Mouse (Mus musculus): ENCODE measurements at regions not wholly inside any gene's neighbourhood (a gene's known extent, or its start where the extent isn't known, plus 50 kb on each side); places are given as distances from the start of the nearest gene placed in this dataset.

DNA sequence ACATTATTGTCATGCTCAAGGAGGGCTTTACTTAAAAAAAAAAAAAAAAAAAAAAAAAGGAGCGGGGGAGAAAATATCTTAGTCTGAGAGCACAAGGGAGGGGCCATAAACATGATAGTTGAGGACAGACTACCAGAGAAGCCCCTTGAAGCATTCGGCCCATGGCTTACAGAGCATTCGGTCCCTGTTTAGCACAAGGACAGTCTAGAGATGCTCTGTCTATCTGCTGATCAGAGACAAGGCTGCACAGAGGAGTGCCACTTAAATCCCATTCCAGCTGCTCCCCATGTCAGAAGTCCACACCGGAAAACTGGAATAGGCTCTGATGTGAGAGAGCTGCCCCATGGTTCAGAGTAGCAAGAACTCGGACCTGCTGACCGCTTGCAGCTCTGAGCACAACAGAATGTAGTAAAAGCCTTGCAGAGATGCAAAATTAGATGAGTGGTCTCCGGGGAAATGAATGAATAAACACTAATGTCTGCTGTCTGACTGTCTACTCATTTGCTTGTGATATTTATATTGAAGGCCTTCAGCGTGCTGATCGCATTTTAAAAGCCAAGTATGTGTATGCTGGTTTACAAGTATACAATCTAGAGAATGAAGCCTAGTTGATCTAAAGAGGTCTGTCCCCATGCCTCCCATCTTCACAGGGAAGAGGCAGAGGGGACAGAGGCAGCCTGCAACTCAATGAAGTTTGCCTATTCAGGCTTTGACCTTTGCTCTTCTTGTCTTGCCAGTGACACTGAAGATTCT, 158.4 kb upstream of the Zbtb20 start:
- intact Hi-C loops (cut with DNase I), result no loop called here
- DNase-seq (ENCODE audit: extremely low spot score in 1 of 2, low spot score in 2 of 2), result no peak

DNA sequence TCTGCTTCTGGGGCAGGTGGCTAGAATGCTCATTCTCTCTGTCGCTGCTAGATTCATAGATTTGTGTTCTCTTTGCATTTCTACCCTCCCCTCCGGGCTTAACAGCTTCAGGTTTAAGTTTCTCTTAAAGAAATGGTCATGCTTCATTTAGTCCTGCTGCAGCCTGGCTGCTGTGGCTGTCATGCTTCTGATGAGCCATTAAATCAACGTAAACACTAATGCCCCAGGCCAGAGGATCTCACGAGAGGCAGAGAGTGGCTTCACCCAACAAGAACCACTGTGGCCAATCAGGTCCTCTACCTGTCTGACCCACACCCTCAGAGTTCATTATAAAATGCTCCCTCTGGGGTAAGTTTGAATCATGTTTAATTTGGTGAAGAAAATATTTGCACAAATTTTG, 173.0 kb upstream of the Zbtb20 start:
- DNase-seq (ENCODE audit: extremely low spot score in 1 of 2, low spot score in 2 of 2), result no peak
- intact Hi-C loops (cut with DNase I), result no loop called here

- DNase-seq (ENCODE audit: extremely low spot score in 1 of 2, low spot score in 2 of 2), result no peak
- intact Hi-C loops (cut with DNase I), result no loop called here
Observed at GRCm38 (mm10) chr16:42681196-42681595, 194.5 kb upstream of the Zbtb20 start.

- no peak for DNase-seq (ENCODE audit: extremely low spot score in 1 of 2, low spot score in 2 of 2)
- intact Hi-C loops (cut with DNase I), result no loop called here
Observed at GRCm38 (mm10) chr16:42677211-42677610, 198.5 kb upstream of the Zbtb20 start.

DNA sequence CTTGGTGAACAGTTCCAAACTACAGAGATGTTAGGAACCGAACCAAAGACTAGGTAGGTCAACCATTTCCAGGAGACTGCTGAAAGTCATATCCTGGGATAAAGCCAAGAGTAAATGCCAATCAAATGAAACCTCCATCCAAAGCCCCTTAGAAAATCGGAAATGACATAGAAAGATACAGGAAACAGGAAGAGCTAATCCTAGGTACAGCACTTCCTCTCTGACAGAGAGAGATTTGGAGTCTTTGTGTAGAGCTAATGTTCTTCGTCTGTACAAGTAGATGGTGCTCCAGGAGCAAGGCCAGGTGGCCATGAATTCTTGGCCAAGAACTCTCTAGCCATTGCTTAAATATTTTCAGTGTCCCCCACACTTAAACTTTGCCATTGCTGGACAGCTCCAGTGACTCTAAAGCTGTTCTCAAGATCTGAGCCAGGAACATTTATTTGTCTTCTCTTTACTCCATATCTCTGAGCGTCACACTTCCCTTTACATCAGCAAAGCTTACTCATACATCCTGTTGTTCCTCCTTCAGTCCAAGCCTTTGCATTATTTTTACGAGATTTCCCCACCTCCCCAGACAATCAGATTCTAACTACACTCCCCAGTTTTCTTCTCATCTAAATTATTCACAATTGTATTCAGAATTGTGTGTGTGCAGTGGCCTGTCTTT, 199.1 kb upstream of the Zbtb20 start:
- intact Hi-C loops (cut with DNase I), result no loop called here
- no peak for DNase-seq (ENCODE audit: extremely low spot score in 1 of 2, low spot score in 2 of 2)

DNA sequence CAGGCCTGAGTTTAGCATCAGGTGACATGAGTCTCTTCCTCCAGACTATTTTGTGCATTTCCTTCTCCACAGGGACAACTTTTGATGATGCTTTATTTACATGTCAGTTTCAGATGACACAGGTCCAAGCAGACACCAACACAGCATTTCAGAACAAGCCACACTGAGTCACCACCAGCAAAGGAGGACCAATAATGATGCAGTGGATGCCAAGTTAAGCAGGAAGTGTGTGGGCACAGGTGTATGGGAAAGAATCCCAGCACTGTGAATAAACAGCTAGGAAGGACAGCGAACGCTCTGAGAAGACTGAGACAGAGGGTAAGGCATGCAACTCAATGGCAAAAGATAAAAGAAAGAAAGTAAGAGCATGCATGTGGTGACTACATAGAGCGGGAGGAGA, 200.7 kb upstream of the Zbtb20 start:
- no peak for DNase-seq (ENCODE audit: extremely low spot score in 1 of 2, low spot score in 2 of 2)
- intact Hi-C loops (cut with DNase I), result no loop called here

GRCm38 (mm10) chr16:42666601-42667000, 209.1 kb upstream of the Zbtb20 start:
- no peak for DNase-seq (ENCODE audit: extremely low spot score in 1 of 2, low spot score in 2 of 2)
- intact Hi-C loops (cut with DNase I), result no loop called here

- DNase-seq (ENCODE audit: extremely low spot score in 1 of 2, low spot score in 2 of 2), result no peak
- intact Hi-C loops (cut with DNase I), result no loop called here
Observed at GRCm38 (mm10) chr16:42651904-42652732, 223.6 kb upstream of the Zbtb20 start.

DNA sequence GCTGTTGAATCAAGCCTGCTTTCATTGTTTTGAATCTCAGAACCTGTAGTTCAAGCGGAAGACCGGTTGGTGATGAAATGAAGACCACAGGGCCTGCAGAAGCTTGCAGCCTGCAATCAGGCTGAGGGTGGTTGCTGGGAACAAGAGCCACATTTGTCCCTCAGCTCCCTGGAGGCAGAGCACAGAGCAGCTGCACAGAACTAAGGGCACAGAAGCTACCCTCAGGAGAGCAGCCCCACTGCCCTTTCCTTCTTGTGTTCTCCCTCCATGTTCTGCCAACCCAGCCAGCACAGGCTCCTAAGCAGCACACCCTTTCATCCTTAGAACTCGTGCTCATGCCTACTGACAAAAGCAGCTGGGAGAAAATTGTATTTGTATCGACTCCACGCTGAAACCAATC, 225.9 kb upstream of the Zbtb20 start:
- DNase-seq (ENCODE audit: extremely low spot score in 1 of 2, low spot score in 2 of 2), result no peak
- intact Hi-C loops (cut with DNase I), result no loop called here

DNA sequence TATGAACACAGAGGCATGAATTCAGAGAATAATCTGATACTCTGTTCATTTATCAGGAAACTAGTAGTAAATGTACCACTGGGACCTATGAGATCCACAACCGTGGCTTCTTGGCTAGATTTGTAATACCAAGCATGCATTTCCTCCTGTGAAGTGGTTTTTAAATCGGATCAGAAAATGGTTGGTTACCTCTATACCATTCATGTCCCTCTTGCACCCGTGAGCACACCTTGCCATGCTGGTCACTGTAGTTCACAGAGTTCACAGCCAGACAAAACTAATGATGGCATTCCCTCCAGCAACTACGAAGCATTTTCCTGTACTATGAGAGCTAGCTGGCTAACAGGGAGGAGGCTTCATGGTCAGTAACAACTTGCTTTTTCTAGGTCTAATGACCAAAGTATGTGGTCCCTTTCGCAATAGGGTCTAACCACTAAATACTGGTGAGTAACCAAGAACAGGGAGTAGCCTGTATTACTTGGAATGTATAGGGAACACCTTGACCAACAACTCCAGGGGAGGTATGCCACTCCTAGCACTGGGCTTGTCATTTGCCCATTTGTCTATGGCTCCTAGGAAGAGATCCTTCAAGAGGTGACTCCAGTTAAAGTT, 227.0 kb upstream of the Zbtb20 start:
- no peak for DNase-seq (ENCODE audit: extremely low spot score in 1 of 2, low spot score in 2 of 2)

DNA sequence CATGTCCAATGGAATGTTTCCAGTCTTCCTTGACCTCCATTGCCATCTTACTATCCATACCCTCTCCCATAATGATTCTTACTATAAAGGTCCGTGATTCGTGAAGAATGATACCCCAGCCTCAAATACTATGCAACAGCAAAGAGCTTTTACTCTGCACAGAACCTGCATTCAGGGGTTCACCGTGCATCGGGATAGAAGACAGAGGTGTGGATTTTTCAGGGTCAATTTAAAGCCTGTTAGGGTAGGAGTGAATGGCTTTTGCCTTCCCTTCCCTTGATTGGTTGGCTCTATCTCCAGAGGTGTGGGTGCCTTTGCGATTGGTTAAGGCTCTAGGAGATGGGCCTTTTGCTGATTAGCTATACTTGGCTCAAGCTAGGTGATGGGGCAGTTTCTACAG, 227.9 kb upstream of the Zbtb20 start:
- DNase-seq (ENCODE audit: extremely low spot score in 1 of 2, low spot score in 2 of 2), result no peak
- intact Hi-C loops (cut with DNase I), result no loop called here

More for the DNA sequence above, 227.0 kb upstream of the Zbtb20 start:
- intact Hi-C loops (cut with DNase I), result no loop called here

DNA sequence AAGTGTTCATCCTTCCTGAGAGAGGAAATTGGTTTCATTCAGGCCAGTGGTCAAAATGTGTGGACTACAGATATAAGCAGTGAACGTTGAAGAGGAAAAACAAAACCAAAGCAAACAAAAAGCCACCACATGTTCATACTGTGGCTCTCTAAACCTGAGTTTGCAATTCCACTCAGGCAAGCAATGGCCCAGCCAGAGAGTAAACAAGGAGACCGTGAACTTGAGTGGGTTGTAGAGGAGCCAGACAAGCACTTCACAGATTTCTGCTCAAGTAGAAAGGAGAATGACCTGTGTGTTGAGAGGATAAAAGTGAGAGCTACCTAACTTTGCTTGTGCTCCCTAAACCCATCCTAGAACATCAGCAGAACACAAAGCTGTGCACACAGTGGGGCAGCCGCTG, 239.9 kb upstream of the Zbtb20 start:
- DNase-seq (ENCODE audit: extremely low spot score in 1 of 2, low spot score in 2 of 2), result no peak
- intact Hi-C loops (cut with DNase I), result no loop called here

GRCm38 (mm10) chr16:42627675-42628074, 248.0 kb upstream of the Zbtb20 start:
- intact Hi-C loops (cut with DNase I), result no loop called here
- no peak for DNase-seq (ENCODE audit: extremely low spot score in 1 of 2, low spot score in 2 of 2)

DNA sequence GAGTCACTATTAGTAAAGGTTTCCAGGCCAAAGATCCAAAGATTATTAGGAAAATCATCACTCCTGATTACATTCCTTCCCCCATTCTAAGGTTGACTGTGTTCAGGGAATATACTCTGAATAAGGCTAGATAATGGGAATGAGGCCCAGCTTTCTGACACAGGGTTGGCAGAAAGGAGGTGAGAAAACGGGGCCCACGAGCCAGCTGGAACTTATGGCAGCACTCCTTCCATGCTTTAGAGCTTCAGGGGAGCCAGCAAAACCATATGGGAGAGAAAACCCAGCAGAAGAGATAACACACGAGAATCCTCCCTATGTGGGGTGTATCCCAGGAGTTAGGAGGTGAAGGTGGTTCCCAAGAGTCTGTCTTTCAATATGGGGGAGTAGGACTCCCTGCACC, 259.8 kb upstream of the Zbtb20 start:
- peak; percentile 39 to 53 for DNase-seq (ENCODE audit: extremely low spot score in 1 of 2, low spot score in 2 of 2)
- intact Hi-C loops (cut with DNase I), result no loop called here

GRCm38 (mm10) chr16:42612011-42612410, 263.7 kb upstream of the Zbtb20 start:
- DNase-seq (ENCODE audit: extremely low spot score in 1 of 2, low spot score in 2 of 2), result no peak
- intact Hi-C loops (cut with DNase I), result no loop called here

DNA sequence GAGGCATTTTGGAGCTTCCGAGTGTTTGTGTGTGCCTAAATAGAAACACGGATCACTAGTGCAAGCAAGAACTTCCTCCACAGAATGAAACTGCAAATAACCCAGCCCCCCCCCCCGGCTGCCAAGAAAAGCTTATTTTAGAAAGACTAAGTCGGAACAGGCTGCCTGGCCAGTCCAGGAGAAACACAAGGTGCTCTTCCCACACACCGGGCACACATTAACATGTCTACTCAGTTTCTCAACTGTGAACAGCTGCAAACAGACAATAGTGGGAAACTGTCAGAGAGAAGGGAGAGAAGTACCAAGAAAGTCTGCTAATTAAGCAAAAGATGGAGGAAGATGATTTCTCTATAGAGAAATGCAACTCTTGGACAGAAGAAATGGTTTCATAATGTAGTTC, 267.3 kb upstream of the Zbtb20 start:
- no peak for DNase-seq (ENCODE audit: extremely low spot score in 1 of 2, low spot score in 2 of 2)
- intact Hi-C loops (cut with DNase I), result no loop called here

GRCm38 (mm10) chr16:42592321-42592720, 251.9 kb upstream of the Gap43 start:
- intact Hi-C loops (cut with DNase I), result no loop called here

DNA sequence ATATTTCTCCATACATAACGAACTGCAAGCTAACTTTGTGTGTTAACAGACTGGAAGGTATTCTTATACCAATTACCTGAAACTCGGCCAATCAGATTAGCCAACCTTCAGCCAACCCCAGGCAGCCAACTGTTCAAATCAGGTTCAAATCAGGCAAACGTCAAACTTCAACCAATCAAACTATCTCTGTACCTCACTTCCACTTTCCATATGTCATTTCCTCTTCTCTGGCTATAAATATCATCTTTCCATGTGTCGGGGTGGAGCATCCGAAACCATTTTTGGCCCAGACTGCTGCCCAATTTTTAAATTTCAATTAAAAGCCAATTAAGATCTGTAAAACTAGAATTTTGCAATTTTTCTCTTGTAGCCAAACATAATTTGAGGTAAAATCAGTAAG, 251.1 kb upstream of the Gap43 start:
- DNase-seq (ENCODE audit: extremely low spot score in 1 of 2, low spot score in 2 of 2), result no peak
- intact Hi-C loops (cut with DNase I), result no loop called here

More at GRCm38 (mm10) chr16:42592321-42592720, 251.9 kb upstream of the Gap43 start:
- DNase-seq (ENCODE audit: extremely low spot score in 1 of 2, low spot score in 2 of 2), result no peak

DNA sequence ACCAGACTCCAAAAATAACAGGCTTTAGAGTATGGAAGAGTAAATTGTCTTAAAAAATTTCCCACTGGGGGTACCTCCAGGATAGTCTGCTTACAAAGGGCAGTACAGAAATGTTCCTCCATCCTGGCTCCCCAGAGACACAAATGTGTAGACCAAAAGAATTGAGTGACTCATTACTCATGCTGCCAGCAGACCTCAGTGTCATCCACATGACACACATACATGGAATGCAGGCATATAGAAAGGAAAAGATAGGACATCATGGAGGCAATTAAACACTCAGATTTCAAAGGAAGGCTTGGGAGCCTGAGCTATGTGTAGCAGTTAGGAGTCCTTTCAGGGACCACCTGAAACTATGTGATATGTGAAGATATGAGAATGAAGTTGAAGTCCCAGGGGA, 245.7 kb upstream of the Gap43 start:
- intact Hi-C loops (cut with DNase I), result no loop called here
- DNase-seq (ENCODE audit: extremely low spot score in 1 of 2, low spot score in 2 of 2), result no peak
